Mouse (Mus musculus) ES-E14 (cell line): ENCODE results near the gene Hist1h2bf. TPM values are rescaled to one million over a fixed set of nuclear protein-coding genes. Genes with fewer than 3 reads are reported as not detected.
"Not testable (repeated sequence)": the region's sequence is repeated elsewhere in the genome, so short reads cannot be mapped to it uniquely, and the experiment has no call there.

Experiments used
- DNase-seq: peaks from one replicate; pipeline ENCODE4 v3.0.0-alpha.2; 2013; ENCODE audit warnings: low read depth, low spot score
- H3K27ac ChIP-seq: 2 replicates; pipeline ENCODE4 v1.5.1; 2012; ENCODE audit warnings: low read depth, mild to moderate bottlenecking, low read length, moderate library complexity, mixed read lengths; ENCODE audit not compliant: poor library complexity, insufficient read depth, severe bottlenecking
- H3K36me3 ChIP-seq: 2 replicates; pipeline ENCODE4 v1.6.1; 2012; ENCODE audit warnings: mild to moderate bottlenecking, low read length, moderate library complexity, mixed read lengths; ENCODE audit not compliant: control insufficient read depth, poor library complexity, insufficient read depth, severe bottlenecking
- H3K4me1 ChIP-seq, 2 experiments: fragments of 150-350 bp in 1 of 2; sonication (generic) in 1 of 2; 2 replicates each; pipeline ENCODE4 v1.6.1; 2012; ENCODE audit warnings: low read length in 2 of 2, mild to moderate bottlenecking in 1 of 2, mixed read lengths in 1 of 2; ENCODE audit not compliant: control insufficient read depth in 2 of 2, insufficient read depth in 2 of 2, poor library complexity in 1 of 2
- H3K4me3 ChIP-seq, 2 experiments: fragments of 150-350 bp in 1 of 2; sonication (generic) in 1 of 2; 2 replicates each; pipeline ENCODE4 v1.5.1; 2012; ENCODE audit warnings: low read length in 2 of 2, low read depth in 1 of 2, mild to moderate bottlenecking in 1 of 2, mixed read lengths in 1 of 2; ENCODE audit not compliant: insufficient read depth in 1 of 2, poor library complexity in 1 of 2, severe bottlenecking in 1 of 2
- H3K9ac ChIP-seq: 2 replicates; pipeline ENCODE4 v1.6.1; 2012; ENCODE audit warnings: low read depth, mild to moderate bottlenecking, low read length, mixed read lengths; ENCODE audit not compliant: poor library complexity, insufficient read depth, severe bottlenecking
- H3K9me3 ChIP-seq: fragments of 150-350 bp; sonication (generic); 2 replicates; pipeline ENCODE4 v1.6.1; 2012; ENCODE audit warnings: low read depth, mild to moderate bottlenecking, low read length; ENCODE audit not compliant: control insufficient read depth, insufficient read depth
- CHD2 ChIP-seq: IDR thresholded peaks from 2 replicates; pipeline ENCODE4 v1.6.1; 2014; ENCODE audit warnings: mild to moderate bottlenecking, low read depth, low read length, inconsistent platforms
- HCFC1 ChIP-seq: IDR thresholded peaks from 2 replicates; pipeline ENCODE4 v1.6.1; 2012; ENCODE audit warnings: low read length, inconsistent platforms, borderline replicate concordance; ENCODE audit not compliant: insufficient read depth
- MAFK ChIP-seq: IDR thresholded peaks from 2 replicates; pipeline ENCODE4 v1.6.1; 2014; ENCODE audit warnings: mild to moderate bottlenecking, low read depth, low read length, inconsistent platforms; ENCODE audit not compliant: insufficient read depth
- ZC3H11A ChIP-seq: IDR thresholded peaks from 2 replicates; pipeline ENCODE4 v1.6.1; 2012; ENCODE audit warnings: low read depth, mild to moderate bottlenecking, inconsistent platforms, low read length, borderline replicate concordance
- ZNF384 ChIP-seq: IDR thresholded peaks from 2 replicates; pipeline ENCODE4 v1.6.1; 2012; ENCODE audit warnings: low read depth, low read length, inconsistent platforms
- in situ Hi-C, 2 experiments: fragments of 600-800 bp; cut with MboI; formaldehyde crosslinking; loops; one replicate each; pipeline ENCODE4 v1.15.1; 2025; ENCODE audit warnings: low sequenced_read_pairs in 2 of 2, inconsistent platforms in 1 of 2; ENCODE audit not compliant: unreplicated experiment in 2 of 2
- total RNA-seq: library from RNA; depleted of rRNA; stranded (reverse); fragments of 300-350 nt; gene quantifications from 2 replicates; pipeline ENCODE4 v1.2.3, GENCODE M21; 2012; rRNA removed

Gene Hist1h2bf
- total RNA-seq = 677 and 970 TPM in 2 replicates

DNA sequence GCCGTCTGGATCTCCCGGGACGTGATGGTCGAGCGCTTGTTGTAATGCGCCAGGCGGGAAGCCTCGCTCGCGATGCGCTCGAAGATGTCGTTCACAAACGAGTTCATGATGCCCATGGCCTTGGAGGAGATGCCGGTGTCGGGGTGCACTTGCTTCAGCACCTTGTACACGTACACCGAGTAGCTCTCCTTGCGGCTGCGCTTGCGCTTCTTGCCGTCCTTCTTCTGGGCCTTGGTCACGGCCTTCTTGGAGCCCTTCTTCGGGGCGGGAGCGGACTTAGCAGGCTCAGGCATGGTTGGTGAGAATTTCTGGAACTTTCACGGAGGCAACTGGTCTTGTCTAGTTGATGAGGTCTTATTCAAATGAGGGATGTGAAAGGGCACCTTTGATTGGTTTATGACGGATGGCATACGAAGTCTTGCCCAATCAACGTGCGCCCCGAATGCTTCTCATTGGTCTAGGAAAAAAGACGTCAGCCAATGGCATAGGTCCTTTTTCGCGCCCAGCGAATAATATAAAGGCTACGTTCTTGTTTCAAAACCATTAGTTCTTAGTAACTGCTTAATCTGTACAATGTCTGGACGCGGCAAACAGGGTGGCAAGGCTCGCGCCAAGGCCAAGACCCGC lies at the start of gene Hist1h2bf, which contains the start of gene Hist1h2ad:
TSS of gene Hist1h2bf (minus strand) at position 299 of the 627 bp plus-strand sequence.
TSS of gene Hist1h2ad (plus strand) at position 484 of the 627 bp plus-strand sequence.
- peak within 1 kb of the TSS; percentile 47 to 56 for H3K4me3 ChIP-seq
- in situ Hi-C loops = loop anchor here (25.0 kb wide), 2 partner anchors 1537 to 1837 kb away; partner anchors contain the start of genes Hist1h4j (in 2 of the 2), Hist1h2ag (in 1 of the 2), Hist1h2ah (in 1 of the 2) and Hist1h2bj (in 1 of the 2)
- peak; percentile 97 for DNase-seq
- H3K9ac ChIP-seq = peak within 1 kb of the TSS; percentile 85
- not testable (repeated sequence) for H3K9me3 ChIP-seq, H3K36me3 ChIP-seq, H3K4me1 ChIP-seq
- peak within 1 kb of the TSS; percentile 77 for H3K27ac ChIP-seq
- peak; percentile 98 for TF ChIP-seq CHD2

DNA sequence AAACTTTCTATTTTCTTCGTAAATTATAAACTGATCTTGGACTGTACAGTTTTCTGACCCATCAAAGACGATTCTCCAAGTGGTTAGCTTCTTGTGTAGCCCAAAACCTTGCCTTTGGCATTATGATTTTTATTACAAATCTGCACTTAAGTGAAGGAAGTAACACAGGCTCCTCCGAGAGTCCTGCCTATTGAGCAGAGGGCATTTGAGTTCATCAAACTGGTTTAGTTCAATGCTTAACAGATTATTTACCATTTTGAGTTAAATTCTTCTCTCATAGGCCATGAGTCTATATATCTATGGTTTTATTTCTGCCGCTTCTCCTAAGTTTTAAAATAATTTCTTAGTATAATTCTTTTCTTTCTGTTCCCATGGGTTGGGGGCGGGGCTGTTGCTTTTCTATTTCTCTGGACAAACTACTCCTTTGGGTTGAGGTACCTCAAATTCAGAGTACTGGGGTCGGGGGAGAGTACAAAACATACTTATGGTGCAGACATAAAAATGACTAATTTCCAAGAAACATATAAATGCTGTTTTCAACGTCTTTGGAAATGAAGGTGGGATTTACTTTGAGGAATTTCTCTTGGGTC lies 49.0 kb upstream of the Hist1h2bf start:
- no peak overlapping the region for H3K9ac ChIP-seq
- in situ Hi-C loops = no loop called here
- H3K4me3 ChIP-seq = peak overlapping the region; percentile 66 to 77; a peak in 3 of 4 replicates
- DNase-seq = no peak
- no peak for TF ChIP-seq ZNF384
- no peak for TF ChIP-seq ZC3H11A
- no peak for TF ChIP-seq CHD2
- TF ChIP-seq MAFK = no peak
- no peak for TF ChIP-seq HCFC1
- no peaks in the 10 kb centered on the region for H3K4me1 ChIP-seq
- H3K27ac ChIP-seq = no peak overlapping the region
- no peaks in the 10 kb centered on the region for H3K9me3 ChIP-seq
- no peaks in the 10 kb centered on the region for H3K36me3 ChIP-seq

DNA sequence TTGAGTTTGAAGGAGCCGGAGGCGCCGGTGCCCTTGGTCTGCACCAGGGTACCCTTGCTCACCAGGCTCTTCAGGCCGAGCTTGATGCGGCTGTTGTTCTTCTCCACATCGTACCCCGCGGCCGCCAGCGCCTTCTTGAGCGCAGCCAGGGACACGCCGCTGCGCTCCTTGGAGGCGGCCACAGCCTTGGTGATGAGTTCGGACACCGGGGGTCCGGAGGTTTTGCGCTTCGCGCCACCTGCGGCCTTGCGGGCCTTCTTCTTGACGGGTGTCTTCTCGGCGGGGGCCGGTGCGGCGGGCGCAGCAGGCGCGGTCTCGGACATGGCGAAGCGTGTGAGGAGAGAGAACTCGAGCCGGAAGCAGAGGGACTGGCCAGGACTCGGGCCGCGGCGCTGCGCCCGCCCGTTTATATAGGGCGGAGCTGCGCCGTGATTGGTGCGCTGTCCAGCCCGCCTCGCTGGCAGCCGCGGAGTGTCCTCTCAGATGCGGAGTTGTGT lies 48.2 kb upstream of the Hist1h2bf start, which contains the start of gene Hist1h1e:
TSS of gene Hist1h1e (minus strand) at position 384 of the 497 bp plus-strand sequence.
- in situ Hi-C loops, H3K4me1 ChIP-seq, H3K9me3 ChIP-seq, H3K36me3 ChIP-seq: not testable (repeated sequence)
- peak within 1 kb of the TSS; percentile 76 for H3K9ac ChIP-seq
- peak; percentile 36 for DNase-seq
- peak within 1 kb of the TSS; percentile 66 to 77 for H3K4me3 ChIP-seq
- peak within 1 kb of the TSS; percentile 68; the same call in 1 of the 2 replicates for H3K27ac ChIP-seq

DNA sequence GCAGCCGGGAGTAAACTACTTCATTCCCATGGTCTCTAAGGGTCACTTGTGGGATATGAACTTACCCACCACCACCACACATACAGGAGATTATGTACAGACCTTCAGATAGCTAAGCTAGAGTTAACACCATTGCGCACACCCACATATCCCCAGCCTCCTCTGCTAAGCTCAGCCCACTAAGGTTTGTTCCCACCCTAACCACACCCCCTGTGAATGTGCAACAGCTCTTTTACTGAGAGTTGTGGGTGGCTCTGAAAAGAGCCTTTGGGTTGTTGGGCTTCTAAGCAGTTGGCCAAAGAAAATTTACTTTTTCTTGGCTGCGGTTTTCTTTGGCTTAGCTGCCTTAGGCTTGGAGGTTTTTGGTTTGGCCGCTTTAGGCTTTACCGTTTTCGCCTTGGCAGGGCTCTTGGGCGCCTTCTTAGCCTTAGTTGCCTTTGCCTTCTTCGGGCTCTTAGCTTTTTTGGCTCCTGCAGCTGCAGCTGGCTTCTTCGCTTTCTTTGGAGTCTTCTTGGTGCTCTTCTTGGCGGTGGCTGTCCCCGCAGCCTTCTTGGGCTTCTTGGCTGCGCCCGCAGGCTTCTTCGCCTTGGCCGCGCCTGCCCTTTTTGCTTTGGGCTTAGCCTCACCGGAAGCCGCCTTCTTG lies 47.7 kb upstream of the Hist1h2bf start:
- in situ Hi-C loops = no loop called here
- peak overlapping the region; percentile 76 for H3K9ac ChIP-seq
- peak overlapping the region; percentile 66 to 77 for H3K4me3 ChIP-seq
- no peaks in the 10 kb centered on the region for H3K4me1 ChIP-seq
- no peaks in the 10 kb centered on the region for H3K36me3 ChIP-seq
- DNase-seq = peak; percentile 77
- TF ChIP-seq CHD2 (peak; percentile 50; the same call in 1 of the 2 replicates), ZNF384 (no peak), ZC3H11A (no peak)
- H3K27ac ChIP-seq = peak overlapping the region; percentile 68; the same call in 1 of the 2 replicates
- no peaks in the 10 kb centered on the region for H3K9me3 ChIP-seq
